Mouse (Mus musculus) stomach, postnatal 0 days (tissue): Measurements from ENCODE around the gene Cluh. TPM values are rescaled to one million over a fixed set of nuclear protein-coding genes. Genes with fewer than 3 reads are reported as not detected.
A peak's percentile ranks its signal among the peaks of the same experiment; 100 is the strongest.

Experiments
- ATAC-seq: fragments of 200-750 bp; cut with Nextera tagmentation; 2 replicates; pipeline ENCODE4 v1.8.0; 2017; ENCODE audit not compliant: low FRiP score, low TSS enrichment
- DNase-seq: peaks from one replicate; pipeline ENCODE4 v3.0.0-alpha.2; 2016; ENCODE audit warnings: low spot score
- H3K27ac ChIP-seq: fragments of 300-500 bp; sonication (generic); replicated peaks from 2 replicates; pipeline ENCODE4 v1.5.1; 2014; ENCODE audit warnings: mild to moderate bottlenecking, control low read depth
- H3K27me3 ChIP-seq: fragments of 300-500 bp; sonication (generic); 2 replicates; pipeline ENCODE4 v1.6.1; 2014; ENCODE audit warnings: low read length; ENCODE audit not compliant: control insufficient read depth, insufficient read depth
- H3K36me3 ChIP-seq: fragments of 300-500 bp; sonication (generic); 2 replicates; pipeline ENCODE4 v1.6.1; 2014; ENCODE audit warnings: low read length, mixed read lengths; ENCODE audit not compliant: control insufficient read depth, insufficient read depth
- H3K4me1 ChIP-seq: fragments of 300-500 bp; sonication (generic); replicated peaks from 2 replicates; pipeline ENCODE4 v1.6.1; 2014; ENCODE audit warnings: antibody characterized with exemption; ENCODE audit not compliant: control insufficient read depth, insufficient read depth
- H3K4me2 ChIP-seq: fragments of 300-500 bp; sonication (generic); replicated peaks from 2 replicates; pipeline ENCODE4 v1.6.1; 2014; ENCODE audit warnings: low read depth, mild to moderate bottlenecking, control low read depth, moderate library complexity
- H3K4me3 ChIP-seq: fragments of 300-500 bp; sonication (generic); 2 replicates; pipeline ENCODE4 v1.5.1; 2014; ENCODE audit warnings: low read depth, low read length, control low read depth
- H3K9ac ChIP-seq: fragments of 300-500 bp; sonication (generic); 2 replicates; pipeline ENCODE4 v1.6.1; 2014; ENCODE audit warnings: mild to moderate bottlenecking, low read length, control low read depth, mixed read lengths
- H3K9me3 ChIP-seq: fragments of 300-500 bp; sonication (generic); 2 replicates; pipeline ENCODE4 v1.6.1; 2016; ENCODE audit warnings: low read length; ENCODE audit not compliant: control insufficient read depth
- CTCF ChIP-seq: IDR thresholded peaks from 2 replicates; pipeline ENCODE4 v1.5.1; 2016; ENCODE audit warnings: antibody characterized with exemption, low read depth, mild to moderate bottlenecking, moderate library complexity
- EP300 ChIP-seq: optimal IDR thresholded peaks from 2 replicates; pipeline ENCODE3; 2016; ENCODE audit warnings: antibody characterized with exemption
- WGBS: fragments of 180-500 bp; shearing (Covaris S2); extraction: QIAGEN DNeasy Blood & Tissue Kit; methylation state at CpG from one replicate; pipeline ENCODE4 v1.1.7; 2014; 5-methylcytosine and 5-hydroxymethylcytosine counted together
- polyA plus RNA-seq: library from polyadenylated mRNA; unstranded; fragments of >200 nt; fragmentation: Nextera tagmentation; extraction: Ambion mirVana; gene quantifications from 2 replicates; pipeline ENCODE4 v1.2.1, GENCODE M21; 2015

The Cluh gene
- polyA plus RNA-seq, 1 experiment from 2014 or later: 17.8 TPM

DNA sequence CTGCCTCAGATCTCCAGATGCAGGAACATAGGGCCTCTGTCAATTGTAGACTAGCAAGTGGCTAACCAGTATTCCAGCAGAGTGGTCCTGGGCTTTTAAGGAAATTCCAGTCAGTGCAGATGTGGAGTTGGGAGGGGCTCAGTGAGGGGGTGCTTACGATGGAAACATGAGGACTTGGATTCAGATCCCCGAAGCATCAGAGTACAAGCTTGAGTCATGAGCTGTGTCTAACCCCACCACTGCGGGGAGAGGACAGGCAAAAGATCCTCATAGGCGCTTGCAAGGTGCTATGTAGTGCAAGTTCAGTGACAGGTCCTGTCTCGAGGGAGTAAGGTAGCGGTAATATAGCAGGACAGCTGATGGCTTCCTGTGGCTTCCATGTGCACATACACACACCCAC is 12.9 kb downstream of the Cluh start:
- ATAC-seq (no peak), DNase-seq (peak; percentile 10)
- Histone ChIP-seq H3K36me3 (peaks cover 54% of the 10 kb centered on the region), H3K9me3 (no peaks in the 10 kb centered on the region), H3K27me3 (no peaks in the 10 kb centered on the region), H3K27ac (no peak overlapping the region), H3K4me3 (no peak overlapping the region), H3K9ac (no peak overlapping the region), H3K4me1 (no peaks in the 10 kb centered on the region), H3K4me2 (no peak overlapping the region)
- no peak for TF ChIP-seq EP300
- TF ChIP-seq CTCF: no peak
- 84% methylated on average over 6 of the region's 6 CpGs for WGBS

DNA sequence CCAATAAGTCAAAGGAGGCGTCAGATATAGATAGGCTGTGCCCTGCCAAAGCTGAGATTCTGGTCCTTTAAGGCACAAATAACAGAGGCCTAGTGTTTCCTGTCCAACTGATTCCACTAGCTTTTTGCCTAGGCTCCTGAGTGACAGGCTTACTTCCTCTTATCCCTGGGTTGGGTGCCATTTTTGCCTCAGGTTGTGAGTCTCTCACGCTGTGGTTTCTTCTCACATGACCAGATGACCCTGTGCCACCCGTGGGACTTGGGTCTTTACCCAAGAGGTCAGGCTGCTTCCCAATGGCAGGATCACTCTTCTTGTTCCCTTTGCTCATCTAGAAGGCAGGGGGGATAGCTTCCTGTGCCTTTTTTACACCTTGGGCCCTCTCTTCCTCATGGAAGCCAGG is 15.0 kb downstream of the Cluh start:
- no peak overlapping the region for H3K27ac ChIP-seq
- DNase-seq (no peak), ATAC-seq (no peak)
- no peak overlapping the region for H3K4me3 ChIP-seq
- H3K4me1 ChIP-seq: no peaks in the 10 kb centered on the region
- H3K9ac ChIP-seq: no peak overlapping the region
- whole genome bisulfite sequencing: 84% methylated on average over 3 of the region's 3 CpGs
- no peak for TF ChIP-seq EP300
- no peaks in the 10 kb centered on the region for H3K27me3 ChIP-seq
- H3K36me3 ChIP-seq: peaks cover 56% of the 10 kb centered on the region
- no peak overlapping the region for H3K4me2 ChIP-seq
- H3K9me3 ChIP-seq: no peaks in the 10 kb centered on the region

DNA sequence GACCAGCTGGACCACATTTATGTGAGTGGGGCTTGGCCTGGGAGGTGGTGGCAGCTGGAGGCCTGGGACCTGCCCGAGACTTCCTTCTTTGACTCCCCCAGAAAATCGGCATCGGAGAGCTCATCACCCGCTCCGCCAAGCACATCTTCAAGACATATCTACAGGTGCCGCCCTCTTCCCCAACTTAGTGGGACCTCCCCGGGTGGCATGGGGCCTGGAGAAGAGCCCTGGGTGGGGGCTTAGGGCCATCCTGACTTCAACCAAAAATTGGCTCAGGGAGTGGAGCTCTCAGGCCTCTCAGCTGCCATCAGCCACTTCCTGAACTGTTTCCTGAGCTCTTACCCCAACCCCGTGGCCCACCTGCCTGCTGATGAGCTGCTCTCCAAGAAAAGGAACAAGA is 15.6 kb downstream of the Cluh start:
- ATAC-seq (no peak), DNase-seq (no peak)
- no peaks in the 10 kb centered on the region for H3K9me3 ChIP-seq
- no peaks in the 10 kb centered on the region for H3K4me1 ChIP-seq
- H3K27ac ChIP-seq: no peak overlapping the region
- WGBS: 87% methylated on average over 8 of the region's 8 CpGs
- no peak overlapping the region for H3K4me2 ChIP-seq
- H3K9ac ChIP-seq: no peak overlapping the region
- peaks cover 56% of the 10 kb centered on the region for H3K36me3 ChIP-seq
- no peak for TF ChIP-seq EP300
- no peak overlapping the region for H3K4me3 ChIP-seq
- H3K27me3 ChIP-seq: no peaks in the 10 kb centered on the region

DNA sequence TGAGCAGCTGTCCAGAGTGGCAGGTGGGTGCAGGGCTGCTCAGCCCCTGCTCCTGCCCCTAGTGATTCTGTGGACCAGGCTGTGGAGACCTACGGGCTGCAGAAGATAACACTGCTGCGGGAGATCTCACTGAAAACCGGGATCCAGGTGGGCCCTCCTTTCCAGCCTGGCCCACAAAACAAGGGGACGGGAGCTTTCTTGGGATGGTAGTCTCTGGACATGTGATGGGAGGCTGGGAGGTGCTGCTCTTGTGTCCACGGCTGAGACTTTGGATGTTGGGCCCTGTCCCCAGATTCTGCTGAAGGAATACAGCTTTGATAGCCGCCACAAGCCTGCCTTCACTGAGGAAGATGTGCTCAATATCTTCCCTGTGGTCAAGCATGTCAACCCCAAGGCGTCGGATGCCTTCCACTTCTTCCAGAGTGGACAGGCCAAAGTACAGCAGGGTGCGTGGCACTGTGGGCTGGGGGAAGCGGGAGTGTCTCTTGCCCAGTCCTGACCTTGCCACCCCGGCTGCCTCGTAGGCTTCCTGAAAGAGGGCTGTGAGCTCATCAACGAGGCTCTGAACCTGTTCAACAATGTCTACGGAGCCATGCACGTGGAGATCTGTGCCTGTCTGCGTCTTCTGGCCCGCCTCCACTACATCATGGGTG is 16.5 kb downstream of the Cluh start:
- Histone ChIP-seq H3K27me3 (no peaks in the 10 kb centered on the region), H3K9me3 (no peaks in the 10 kb centered on the region), H3K4me2 (no peak overlapping the region), H3K4me1 (no peaks in the 10 kb centered on the region), H3K36me3 (peaks cover 47% of the 10 kb centered on the region), H3K9ac (no peak overlapping the region), H3K27ac (no peak overlapping the region), H3K4me3 (no peak overlapping the region)
- ATAC-seq (no peak), DNase-seq (peak; percentile 11)
- no peak for TF ChIP-seq EP300
- no peak for TF ChIP-seq CTCF
- WGBS: 91% methylated on average over 17 of the region's 17 CpGs

DNA sequence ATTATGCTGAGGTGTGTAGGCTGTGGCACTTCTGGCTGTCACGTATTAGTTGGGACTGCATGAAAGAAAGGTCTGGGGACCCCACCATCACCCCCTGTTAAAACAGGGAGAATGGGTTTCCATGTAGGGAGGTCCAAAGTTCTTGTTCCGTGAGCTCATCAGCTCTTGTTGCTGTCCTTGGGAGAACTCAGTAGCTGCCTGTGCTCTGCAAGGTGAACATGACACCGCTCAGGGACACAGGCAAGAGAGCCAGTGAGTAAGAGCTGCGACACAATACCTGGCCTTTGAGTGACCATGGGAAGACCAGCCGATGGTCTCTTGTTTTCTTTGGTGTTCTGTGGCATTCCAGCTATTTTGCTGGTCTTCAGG is 17.0 kb downstream of the Cluh start:
- Histone ChIP-seq H3K9ac (no peak overlapping the region), H3K36me3 (peaks cover 45% of the 10 kb centered on the region), H3K9me3 (no peaks in the 10 kb centered on the region), H3K27me3 (no peaks in the 10 kb centered on the region), H3K4me2 (no peak overlapping the region), H3K4me1 (no peaks in the 10 kb centered on the region), H3K4me3 (no peak overlapping the region), H3K27ac (no peak overlapping the region)
- ATAC-seq (no peak), DNase-seq (no peak)
- TF ChIP-seq EP300 (no peak), CTCF (no peak)
- WGBS: 87% methylated on average over 5 of the region's 5 CpGs

DNA sequence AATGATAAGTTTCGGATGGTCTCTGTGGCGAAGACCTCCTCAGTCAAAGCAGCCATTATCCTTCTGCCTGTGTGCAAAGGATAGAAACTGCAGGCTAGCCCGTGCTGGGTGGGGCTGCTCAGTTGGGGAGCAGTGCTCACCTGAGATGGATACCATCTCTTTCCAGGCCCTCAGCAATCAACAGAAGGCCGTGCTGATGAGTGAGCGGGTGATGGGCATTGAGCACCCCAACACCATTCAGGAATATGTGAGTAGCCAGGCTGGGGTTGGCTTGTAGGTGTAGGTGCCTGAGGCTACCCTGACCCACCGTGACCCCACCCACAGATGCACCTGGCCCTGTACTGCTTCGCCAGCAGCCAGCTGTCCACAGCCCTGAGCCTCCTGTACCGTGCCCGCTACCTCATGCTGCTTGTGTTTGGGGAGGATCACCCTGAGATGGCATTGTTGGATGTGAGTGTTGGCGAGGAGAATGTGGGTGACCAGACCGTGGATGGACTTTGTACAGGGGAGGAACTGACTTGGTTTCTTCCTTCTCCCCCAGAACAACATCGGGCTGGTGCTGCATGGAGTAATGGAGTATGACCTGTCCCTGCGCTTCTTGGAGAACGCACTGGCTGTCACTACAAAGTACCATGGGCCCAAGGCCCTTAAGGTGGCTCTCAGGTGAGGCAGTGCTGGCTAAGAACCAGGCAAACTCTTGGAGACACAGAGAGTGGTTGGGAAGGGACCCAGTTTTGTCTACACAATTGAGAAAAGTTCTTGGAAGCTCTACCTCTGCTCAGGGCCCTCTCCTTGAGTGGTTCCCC is 17.7 kb downstream of the Cluh start:
- ATAC-seq (no peak), DNase-seq (peak; percentile 13)
- no peak overlapping the region for H3K4me2 ChIP-seq
- WGBS: 97% methylated on average over 14 of the region's 14 CpGs
- no peak overlapping the region for H3K27ac ChIP-seq
- no peak overlapping the region for H3K9ac ChIP-seq
- H3K4me1 ChIP-seq: no peaks in the 10 kb centered on the region
- H3K27me3 ChIP-seq: no peaks in the 10 kb centered on the region
- TF ChIP-seq EP300: no peak
- no peak for TF ChIP-seq CTCF
- no peaks in the 10 kb centered on the region for H3K9me3 ChIP-seq
- no peak overlapping the region for H3K4me3 ChIP-seq
- H3K36me3 ChIP-seq: peaks cover 42% of the 10 kb centered on the region
